Comparison of ENCODE assay signal across 20 mouse cellular contexts in the genomic region with DNA sequence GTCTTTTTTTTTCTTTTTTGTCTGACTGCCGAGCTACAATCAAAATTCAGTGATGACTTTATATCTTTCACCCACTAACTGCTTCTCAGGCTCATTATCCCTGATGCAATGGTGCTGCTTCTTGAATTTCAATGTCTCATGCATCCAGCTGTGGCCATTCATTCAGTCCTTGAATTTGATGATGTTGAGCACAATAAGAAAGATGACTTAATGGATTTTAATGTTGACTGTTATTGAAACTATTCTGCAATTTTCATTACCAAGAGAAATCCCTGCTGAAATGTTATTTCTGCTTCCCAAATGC. TPM values are rescaled to one million over a fixed set of nuclear protein-coding genes. Genes with fewer than 3 reads are reported as not detected.
DNase-seq lines count a peak whose midpoint lies in the region; ATAC-seq lines count a peak whose summit lies in the region.
"Had no signal": no experiment of that assay in that cellular context is flagged by ENCODE, and none has a peak within 500 bp of the region (broad histone marks: within the 10 kb centered on the region; RNA-seq: fewer than 3 reads in every experiment).

No protein-coding gene starts in this region.

- H3K27ac ChIP-seq in forebrain, embryonic 12.5 days, result 0 out of 2 replicates have a peak overlapping the region, but pooled peaks have one; percentile 10
- no peak overlapping the region for H3K27ac ChIP-seq in forebrain, embryonic 10.5 days
- no peak overlapping the region for H3K27ac ChIP-seq in midbrain, embryonic 11.5 days (ENCODE audit: low read depth, low read length)
- H3K27ac ChIP-seq in midbrain, embryonic 10.5 days (replicated peaks), result no peak overlapping the region
- H3K27ac ChIP-seq in midbrain, embryonic 12.5 days (replicated peaks), result no peak overlapping the region
- H3K27ac ChIP-seq: limb, embryonic 12.5 days; liver, embryonic 13.5 days had no signal

- H3K4me1 ChIP-seq in forebrain, embryonic 12.5 days, result peaks cover 4% of the 10 kb centered on the region; the same call in 1 of the 2 replicates
- H3K4me1 ChIP-seq in forebrain, embryonic 10.5 days, result no peaks in the 10 kb centered on the region
- no peaks in the 10 kb centered on the region for H3K4me1 ChIP-seq in midbrain, embryonic 11.5 days (ENCODE audit: control insufficient read depth, insufficient read depth, low read length)
- no peaks in the 10 kb centered on the region for H3K4me1 ChIP-seq in midbrain, embryonic 10.5 days
- H3K4me1 ChIP-seq in midbrain, embryonic 12.5 days, result no peaks in the 10 kb centered on the region
- H3K4me1 ChIP-seq: limb, embryonic 12.5 days; liver, embryonic 13.5 days had no signal

- H3K27me3 ChIP-seq in forebrain, embryonic 12.5 days, result no peaks in the 10 kb centered on the region
- H3K27me3 ChIP-seq in forebrain, embryonic 10.5 days (ENCODE audit: poor library complexity, severe bottlenecking), result no peaks in the 10 kb centered on the region
- H3K27me3 ChIP-seq in midbrain, embryonic 11.5 days (ENCODE audit: control insufficient read depth, insufficient read depth, low read length), result no peaks in the 10 kb centered on the region
- H3K27me3 ChIP-seq in midbrain, embryonic 10.5 days (ENCODE audit: low read depth, poor library complexity, severe bottlenecking), result no peaks in the 10 kb centered on the region
- H3K27me3 ChIP-seq in midbrain, embryonic 12.5 days, result no peaks in the 10 kb centered on the region
- H3K27me3 ChIP-seq: limb, embryonic 12.5 days; liver, embryonic 13.5 days had no signal

- no peaks in the 10 kb centered on the region for H3K36me3 ChIP-seq in forebrain, embryonic 12.5 days (replicated peaks)
- H3K36me3 ChIP-seq in forebrain, embryonic 10.5 days (replicated peaks), result no peaks in the 10 kb centered on the region
- no peaks in the 10 kb centered on the region for H3K36me3 ChIP-seq in midbrain, embryonic 11.5 days (ENCODE audit: control insufficient read depth, insufficient read depth, low read length)
- H3K36me3 ChIP-seq in midbrain, embryonic 10.5 days, result no peaks in the 10 kb centered on the region
- H3K36me3 ChIP-seq in midbrain, embryonic 12.5 days, result no peaks in the 10 kb centered on the region
- H3K36me3 ChIP-seq: G1E; limb, embryonic 12.5 days; liver, embryonic 13.5 days had no signal

- H3K4me2 ChIP-seq in forebrain, embryonic 12.5 days, result no peak overlapping the region
- no peak overlapping the region for H3K4me2 ChIP-seq in midbrain, embryonic 11.5 days
- H3K4me2 ChIP-seq in midbrain, embryonic 12.5 days (replicated peaks), result no peak overlapping the region
- H3K4me2 ChIP-seq: limb, embryonic 12.5 days; liver, embryonic 13.5 days had no signal

- no peaks in the 10 kb centered on the region for H3K9me3 ChIP-seq in forebrain, embryonic 12.5 days
- no peaks in the 10 kb centered on the region for H3K9me3 ChIP-seq in forebrain, embryonic 10.5 days
- H3K9me3 ChIP-seq in midbrain, embryonic 11.5 days (ENCODE audit: control insufficient read depth, low read length), result no peaks in the 10 kb centered on the region
- H3K9me3 ChIP-seq in midbrain, embryonic 10.5 days (replicated peaks), result no peaks in the 10 kb centered on the region
- H3K9me3 ChIP-seq in midbrain, embryonic 12.5 days, result no peaks in the 10 kb centered on the region
- H3K9me3 ChIP-seq: G1E; limb, embryonic 12.5 days; liver, embryonic 13.5 days had no signal

- H3K4me3 ChIP-seq in forebrain, embryonic 12.5 days (replicated peaks), result no peak overlapping the region
- H3K4me3 ChIP-seq in forebrain, embryonic 10.5 days, result no peak overlapping the region
- H3K4me3 ChIP-seq in midbrain, embryonic 11.5 days (ENCODE audit: low read depth, low read length), result no peak overlapping the region
- H3K4me3 ChIP-seq in midbrain, embryonic 10.5 days, result no peak overlapping the region
- no peak overlapping the region for H3K4me3 ChIP-seq in midbrain, embryonic 12.5 days
- H3K4me3 ChIP-seq: limb, embryonic 12.5 days; liver, embryonic 13.5 days; myocyte had no signal

- no peak; the same call in 1 of the 2 replicates for ATAC-seq in forebrain, embryonic 12.5 days (ENCODE audit: low FRiP score)
- ATAC-seq in midbrain, embryonic 11.5 days (ENCODE audit: low FRiP score), result no peak
- ATAC-seq in midbrain, embryonic 12.5 days (ENCODE audit: low FRiP score, low read depth), result peak; percentile 49; the same call in 1 of the 2 replicates
- ATAC-seq: CD4-positive, CD25-positive, alpha-beta regulatory T cell, adult 4 months had no signal

- H3K9ac ChIP-seq in forebrain, embryonic 12.5 days, result no peak overlapping the region
- no peak overlapping the region for H3K9ac ChIP-seq in midbrain, embryonic 11.5 days (ENCODE audit: low read length)
- H3K9ac ChIP-seq in midbrain, embryonic 12.5 days (replicated peaks), result no peak overlapping the region
- H3K9ac ChIP-seq: limb, embryonic 12.5 days; liver, embryonic 13.5 days had no signal

- 52% methylated on average over 1 of the region's 1 CpGs for WGBS in forebrain, embryonic 12.5 days
- WGBS in forebrain, embryonic 10.5 days, result 70% methylated on average over 1 of the region's 1 CpGs
- 58% methylated on average over 1 of the region's 1 CpGs for WGBS in midbrain, embryonic 11.5 days
- whole genome bisulfite sequencing in midbrain, embryonic 10.5 days, result 82% methylated on average over 1 of the region's 1 CpGs
- WGBS in midbrain, embryonic 12.5 days, result 39% methylated on average over 1 of the region's 1 CpGs

- no peak for DNase-seq in forebrain, embryonic 10.5 days (ENCODE audit: extremely low spot score, low spot score)
- DNase-seq in midbrain, embryonic 11.5 days (ENCODE audit: low spot score, missing footprints), result peak; percentile 41
- no peak for DNase-seq in midbrain, embryonic 10.5 days (ENCODE audit: low spot score)
- peak; percentile 59 for DNase-seq in telencephalon, adult 2 months (ENCODE audit: low read depth, low spot score)
- no peak for DNase-seq in thymus, adult 18-20 months
- no peak for DNase-seq in adrenal gland, postnatal 10 days
- DNase-seq: cerebellum, adult 11-12 months; heart, adult 11 months; heart, postnatal 4 days; kidney, adult 11 months; kidney, postnatal 10 days; liver, embryonic 13.5 days; thymus, postnatal 14 days had no signal

RNA-seq across cellular contexts. Expression of a gene that starts 22.3 kb away (rescaled TPM):
- polyA plus RNA-seq in forebrain, embryonic 12.5 days (2016; fragmentation: Nextera tagmentation; extraction: Ambion mirVana), result 6.8 and 7.2 TPM in 2 replicates
- 3.3 and 4.7 TPM in 2 replicates for polyA plus RNA-seq in forebrain, embryonic 10.5 days (2016; fragmentation: Nextera tagmentation; extraction: Ambion mirVana)
- 3.0 and 5.6 TPM in 2 replicates for polyA plus RNA-seq in midbrain, embryonic 11.5 days (2014; fragmentation: Nextera tagmentation; extraction: Ambion mirVana)
- 2.9 and 4.1 TPM in 2 replicates for polyA plus RNA-seq in midbrain, embryonic 10.5 days (2016; fragmentation: Nextera tagmentation; extraction: Ambion mirVana)
- 6.1 and 6.9 TPM in 2 replicates for polyA plus RNA-seq in midbrain, embryonic 12.5 days (2016; fragmentation: Nextera tagmentation; extraction: Ambion mirVana)
- under 1 TPM; 0.54 to 0.64 TPM for total RNA-seq in adrenal gland, postnatal 10 days (2021)
- total RNA-seq: heart, postnatal 4 days; megakaryocyte, adult 5-6 weeks had no signal
- polyA plus RNA-seq: CD4-positive, CD25-positive, alpha-beta regulatory T cell, adult 4 months; G1E; myocyte had no signal

Comparison
In these comparisons a context has a peak if more than half of its experiments do, and no peak if none do; other contexts are left out.
1. DNase-seq: peak in midbrain, embryonic 11.5 days (single experiment) and telencephalon, adult 2 months (single experiment); none in forebrain, embryonic 10.5 days (single experiment), midbrain, embryonic 10.5 days (single experiment), thymus, adult 18-20 months (0 of 2) and adrenal gland, postnatal 10 days (single experiment).